Mouse (Mus musculus) neural tube, embryonic 11.5 days (tissue): Measurements from ENCODE around the gene 2810408A11Rik. TPM values are rescaled to one million over a fixed set of nuclear protein-coding genes. Genes with fewer than 3 reads are reported as not detected.
"Not testable (repeated sequence)": the region's sequence is repeated elsewhere in the genome, so short reads cannot be mapped to it uniquely, and the experiment has no call there.

Experiments used
- ATAC-seq: fragments of 200-750 bp; cut with Nextera tagmentation; 2 replicates; pipeline ENCODE4 v1.8.0; 2017; ENCODE audit warnings: moderate number of reproducible peaks, mild to moderate bottlenecking, moderate TSS enrichment, moderate library complexity; ENCODE audit not compliant: insufficient read depth, low FRiP score, low TSS enrichment
- DNase-seq: peaks from one replicate; pipeline ENCODE4 v3.0.0-alpha.2; 2015; ENCODE audit warnings: low spot score
- H3K27ac ChIP-seq: fragments of 300-500 bp; sonication (generic); 2 replicates; pipeline ENCODE4 v1.5.1; 2014; ENCODE audit warnings: low read depth, mild to moderate bottlenecking, low read length
- H3K27me3 ChIP-seq: fragments of 300-500 bp; sonication (generic); 2 replicates; pipeline ENCODE4 v1.6.1; 2014; ENCODE audit warnings: mild to moderate bottlenecking, low read length, mixed read lengths; ENCODE audit not compliant: control insufficient read depth, insufficient read depth
- H3K36me3 ChIP-seq: fragments of 300-500 bp; sonication (generic); 2 replicates; pipeline ENCODE4 v1.6.1; 2014; ENCODE audit warnings: mild to moderate bottlenecking, low read length, moderate library complexity, mixed read lengths; ENCODE audit not compliant: control insufficient read depth, insufficient read depth
- H3K4me1 ChIP-seq: fragments of 300-500 bp; sonication (generic); 2 replicates; pipeline ENCODE4 v1.6.1; 2014; ENCODE audit warnings: low read length, mixed read lengths; ENCODE audit not compliant: control insufficient read depth, insufficient read depth
- H3K4me2 ChIP-seq: fragments of 300-500 bp; sonication (generic); 2 replicates; pipeline ENCODE4 v1.6.1; 2014; ENCODE audit warnings: low read depth, mild to moderate bottlenecking, moderate library complexity
- H3K4me3 ChIP-seq: fragments of 300-500 bp; sonication (generic); 2 replicates; pipeline ENCODE4 v1.5.1; 2014; ENCODE audit warnings: low read depth, low read length
- H3K9ac ChIP-seq: fragments of 300-500 bp; sonication (generic); 2 replicates; pipeline ENCODE4 v1.6.1; 2014; ENCODE audit warnings: mild to moderate bottlenecking, low read length
- H3K9me3 ChIP-seq: fragments of 300-500 bp; sonication (generic); 2 replicates; pipeline ENCODE4 v1.6.1; 2016; ENCODE audit warnings: low read length; ENCODE audit not compliant: control insufficient read depth
- WGBS: fragments of 180-500 bp; shearing (Covaris S2); extraction: QIAGEN DNeasy Blood & Tissue Kit; methylation state at CpG from one replicate; pipeline ENCODE4 v1.1.7; 2014; 5-methylcytosine and 5-hydroxymethylcytosine counted together
- polyA plus RNA-seq: library from polyadenylated mRNA; unstranded; fragments of >200 nt; fragmentation: Nextera tagmentation; extraction: Ambion mirVana; gene quantifications from 2 replicates; pipeline ENCODE4 v1.2.1, GENCODE M21; 2014

The 2810408A11Rik gene
- polyA plus RNA-seq, 1 experiment from 2014 or later, result 15.1 TPM

- no peak overlapping the region for H3K27ac ChIP-seq
- H3K9ac ChIP-seq, result no peak overlapping the region
- H3K4me3 ChIP-seq, result no peak overlapping the region
- 66% methylated on average over 7 of the region's 7 CpGs for WGBS
- no peaks in the 10 kb centered on the region for H3K36me3 ChIP-seq
- no peak overlapping the region for H3K4me2 ChIP-seq
- H3K4me1 ChIP-seq, result peaks cover 9% of the 10 kb centered on the region
- ATAC-seq (no peak), DNase-seq (no peak)
- H3K9me3 ChIP-seq, result no peaks in the 10 kb centered on the region
- no peaks in the 10 kb centered on the region for H3K27me3 ChIP-seq
Observed at GRCm38 (mm10) chr11:69876186-69876585, 24.6 kb downstream of the 2810408A11Rik start.

- Histone ChIP-seq H3K4me3 (no peak overlapping the region), H3K9me3 (no peaks in the 10 kb centered on the region), H3K9ac (no peak overlapping the region), H3K4me2 (no peak overlapping the region), H3K36me3 (no peaks in the 10 kb centered on the region), H3K27me3 (no peaks in the 10 kb centered on the region), H3K27ac (no peak overlapping the region), H3K4me1 (no peaks in the 10 kb centered on the region)
- no peak for ATAC-seq
- DNase-seq, result no peak
- WGBS, result 72% methylated on average over 4 of the region's 4 CpGs
Observed at GRCm38 (mm10) chr11:69872451-69872850, 28.3 kb downstream of the 2810408A11Rik start.

- Histone ChIP-seq H3K4me3 (no peak overlapping the region), H3K4me2 (no peak overlapping the region), H3K9me3 (no peaks in the 10 kb centered on the region), H3K27ac (no peak overlapping the region), H3K4me1 (no peaks in the 10 kb centered on the region), H3K27me3 (no peaks in the 10 kb centered on the region), H3K36me3 (no peaks in the 10 kb centered on the region), H3K9ac (no peak overlapping the region)
- WGBS, result 84% methylated on average over 7 of the region's 7 CpGs
- ATAC-seq (no peak), DNase-seq (no peak)
Observed at GRCm38 (mm10) chr11:69871822-69872221, 29.0 kb downstream of the 2810408A11Rik start.

GRCm38 (mm10) chr11:69870289-69871069, 30.3 kb downstream of the 2810408A11Rik start:
- DNase-seq (no peak), ATAC-seq (no peak)
- no peak overlapping the region for H3K4me3 ChIP-seq
- no peak overlapping the region for H3K27ac ChIP-seq
- no peaks in the 10 kb centered on the region for H3K4me1 ChIP-seq
- no peak overlapping the region for H3K9ac ChIP-seq
- 94% methylated on average over 2 of the region's 2 CpGs for WGBS
- H3K4me2 ChIP-seq, result no peak overlapping the region
- no peaks in the 10 kb centered on the region for H3K36me3 ChIP-seq
- H3K9me3 ChIP-seq, result no peaks in the 10 kb centered on the region
- H3K27me3 ChIP-seq, result no peaks in the 10 kb centered on the region

- no peaks in the 10 kb centered on the region for H3K4me1 ChIP-seq
- H3K9me3 ChIP-seq, result no peaks in the 10 kb centered on the region
- DNase-seq (no peak), ATAC-seq (no peak)
- no peak overlapping the region for H3K4me2 ChIP-seq
- no peaks in the 10 kb centered on the region for H3K36me3 ChIP-seq
- WGBS, result 73% methylated on average over 9 of the region's 9 CpGs
- no peak overlapping the region for H3K27ac ChIP-seq
- H3K4me3 ChIP-seq, result no peak overlapping the region
- no peak overlapping the region for H3K9ac ChIP-seq
- H3K27me3 ChIP-seq, result no peaks in the 10 kb centered on the region
Observed at GRCm38 (mm10) chr11:69867335-69867734, 33.5 kb downstream of the 2810408A11Rik start.

- DNase-seq (no peak), ATAC-seq (no peak)
- no peaks in the 10 kb centered on the region for H3K27me3 ChIP-seq
- 87% methylated on average over 9 of the region's 9 CpGs for WGBS
- no peaks in the 10 kb centered on the region for H3K4me1 ChIP-seq
- H3K36me3 ChIP-seq, result no peaks in the 10 kb centered on the region
- H3K27ac ChIP-seq, result no peak overlapping the region
- no peaks in the 10 kb centered on the region for H3K9me3 ChIP-seq
- no peak overlapping the region for H3K9ac ChIP-seq
- H3K4me2 ChIP-seq, result no peak overlapping the region
- H3K4me3 ChIP-seq, result no peak overlapping the region
Observed at GRCm38 (mm10) chr11:69865561-69865960, 35.2 kb downstream of the 2810408A11Rik start.

- Histone ChIP-seq H3K9ac (no peak overlapping the region), H3K4me3 (no peak overlapping the region), H3K4me1 (no peaks in the 10 kb centered on the region), H3K27me3 (peaks cover under 1% of the 10 kb centered on the region), H3K4me2 (no peak overlapping the region), H3K9me3 (no peaks in the 10 kb centered on the region), H3K36me3 (no peaks in the 10 kb centered on the region), H3K27ac (no peak overlapping the region)
- ATAC-seq, result no peak
- 61% methylated on average over 8 of the region's 8 CpGs for WGBS
- no peak for DNase-seq
Observed at GRCm38 (mm10) chr11:69864138-69864860, 36.5 kb downstream of the 2810408A11Rik start.

GRCm38 (mm10) chr11:69863729-69864128, 37.1 kb downstream of the 2810408A11Rik start:
- not testable (repeated sequence) for H3K4me3 ChIP-seq, H3K9ac ChIP-seq, H3K27ac ChIP-seq, H3K4me2 ChIP-seq, ATAC-seq, H3K27me3 ChIP-seq, H3K4me1 ChIP-seq, H3K9me3 ChIP-seq, H3K36me3 ChIP-seq, DNase-seq
- 78% methylated on average over 3 of the region's 3 CpGs for WGBS
